Mouse (Mus musculus) liver, embryonic 16.5 days (tissue): ENCODE data around the gene Ddx5. TPM values are rescaled to one million over a fixed set of nuclear protein-coding genes. Genes with fewer than 3 reads are reported as not detected.
"Not testable (repeated sequence)": the region's sequence is repeated elsewhere in the genome, so short reads cannot be mapped to it uniquely, and the experiment has no call there.

ENCODE experiments used
- ATAC-seq: fragments of 200-750 bp; cut with Nextera tagmentation; 2 replicates; pipeline ENCODE4 v1.8.0; 2017; ENCODE audit warnings: low read depth, mild to moderate bottlenecking, moderate number of reproducible peaks, moderate library complexity
- H3K27ac ChIP-seq: fragments of 300-500 bp; sonication (generic); 2 replicates; pipeline ENCODE4 v1.5.1; 2014; ENCODE audit warnings: mild to moderate bottlenecking, low read length
- H3K27me3 ChIP-seq: fragments of 300-500 bp; sonication (generic); 2 replicates; pipeline ENCODE4 v1.6.1; 2014; ENCODE audit warnings: low read depth, low read length, mixed read lengths; ENCODE audit not compliant: control insufficient read depth, insufficient read depth
- H3K36me3 ChIP-seq: fragments of 300-500 bp; sonication (generic); 2 replicates; pipeline ENCODE4 v1.6.1; 2014; ENCODE audit warnings: mild to moderate bottlenecking; ENCODE audit not compliant: control insufficient read depth, insufficient read depth
- H3K4me1 ChIP-seq: fragments of 300-500 bp; sonication (generic); 2 replicates; pipeline ENCODE4 v1.6.1; 2014; ENCODE audit warnings: low read depth, low read length, mixed read lengths; ENCODE audit not compliant: control insufficient read depth
- H3K4me2 ChIP-seq: fragments of 300-500 bp; sonication (generic); 2 replicates; pipeline ENCODE4 v1.6.1; 2014; ENCODE audit warnings: low read depth, low read length, mixed read lengths
- H3K4me3 ChIP-seq: fragments of 300-500 bp; sonication (generic); 2 replicates; pipeline ENCODE4 v1.5.1; 2014; ENCODE audit warnings: low read depth, mild to moderate bottlenecking, low read length
- H3K9ac ChIP-seq: fragments of 300-500 bp; sonication (generic); 2 replicates; pipeline ENCODE4 v1.6.1; 2014; ENCODE audit warnings: low read depth, low read length
- H3K9me3 ChIP-seq: fragments of 300-500 bp; sonication (generic); replicated peaks from 2 replicates; pipeline ENCODE4 v1.6.1; 2016; ENCODE audit warnings: low read length; ENCODE audit not compliant: control insufficient read depth
- WGBS: fragments of 180-500 bp; shearing (Covaris S2); extraction: QIAGEN DNeasy Blood & Tissue Kit; methylation state at CpG from one replicate; pipeline ENCODE4 v1.1.7; 2014; ENCODE audit not compliant: insufficient replicate concordance; 5-methylcytosine and 5-hydroxymethylcytosine counted together
- polyA plus RNA-seq: library from polyadenylated mRNA; unstranded; fragments of >200 nt; fragmentation: Nextera tagmentation; extraction: Ambion mirVana; gene quantifications from 2 replicates; pipeline ENCODE4 v1.2.1, GENCODE M21; 2015

Ddx5 gene
- polyA plus RNA-seq, 1 experiment from 2014 or later: 118 TPM

GRCm38 (mm10) chr11:106807442-106807841 lies 18.5 kb upstream of the Ddx5 start:
- WGBS: 43% methylated on average over 1 of the region's 1 CpGs
- H3K4me3 ChIP-seq, H3K9ac ChIP-seq, H3K4me1 ChIP-seq, H3K27ac ChIP-seq, H3K27me3 ChIP-seq, ATAC-seq, H3K36me3 ChIP-seq, H3K9me3 ChIP-seq, H3K4me2 ChIP-seq: not testable (repeated sequence)

DNA sequence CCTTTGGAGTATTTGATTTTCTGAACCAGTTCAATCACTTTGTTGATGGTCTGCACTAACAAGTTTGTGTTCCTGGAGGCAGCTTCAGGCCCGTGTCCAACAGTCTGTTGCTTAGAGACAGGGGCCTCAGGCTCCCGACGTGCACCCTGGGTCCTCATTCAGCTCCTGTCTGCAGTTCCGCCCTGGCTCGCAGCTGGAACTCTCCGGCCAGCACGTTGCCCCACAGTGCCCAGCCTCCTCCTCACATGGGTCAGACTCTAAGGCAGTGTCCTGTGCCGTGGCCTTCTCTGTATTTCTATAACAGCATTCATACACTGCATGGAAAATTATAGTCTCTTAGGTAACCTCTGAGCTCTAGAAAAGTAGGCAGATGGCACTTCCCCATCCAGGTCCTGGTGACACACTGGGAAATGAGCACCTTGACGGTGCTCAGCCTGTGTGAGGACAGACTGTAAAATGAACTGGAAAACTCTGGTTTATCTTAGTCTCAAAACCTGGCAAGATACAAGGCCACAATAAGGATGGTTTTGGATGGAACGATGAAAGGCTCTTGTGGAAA lies 13.2 kb upstream of the Ddx5 start:
- H3K27ac ChIP-seq: no peak overlapping the region
- no peaks in the 10 kb centered on the region for H3K4me1 ChIP-seq
- no peaks in the 10 kb centered on the region for H3K27me3 ChIP-seq
- no peak for ATAC-seq
- no peaks in the 10 kb centered on the region for H3K9me3 ChIP-seq
- WGBS: 83% methylated on average over 10 of the region's 10 CpGs
- H3K9ac ChIP-seq: no peak overlapping the region
- H3K4me2 ChIP-seq: no peak overlapping the region
- H3K4me3 ChIP-seq: no peak overlapping the region
- peaks cover 20% of the 10 kb centered on the region for H3K36me3 ChIP-seq

- 37% methylated on average over 9 of the region's 9 CpGs for WGBS
- no peaks in the 10 kb centered on the region for H3K27me3 ChIP-seq
- no peak overlapping the region for H3K9ac ChIP-seq
- H3K27ac ChIP-seq: no peak overlapping the region
- H3K4me3 ChIP-seq: no peak overlapping the region
- no peaks in the 10 kb centered on the region for H3K4me1 ChIP-seq
- H3K4me2 ChIP-seq: no peak overlapping the region
- H3K9me3 ChIP-seq: no peaks in the 10 kb centered on the region
- H3K36me3 ChIP-seq: peaks cover 31% of the 10 kb centered on the region
- ATAC-seq: no peak
Measured at GRCm38 (mm10) chr11:106795679-106796078, 6.7 kb upstream of the Ddx5 start.

DNA sequence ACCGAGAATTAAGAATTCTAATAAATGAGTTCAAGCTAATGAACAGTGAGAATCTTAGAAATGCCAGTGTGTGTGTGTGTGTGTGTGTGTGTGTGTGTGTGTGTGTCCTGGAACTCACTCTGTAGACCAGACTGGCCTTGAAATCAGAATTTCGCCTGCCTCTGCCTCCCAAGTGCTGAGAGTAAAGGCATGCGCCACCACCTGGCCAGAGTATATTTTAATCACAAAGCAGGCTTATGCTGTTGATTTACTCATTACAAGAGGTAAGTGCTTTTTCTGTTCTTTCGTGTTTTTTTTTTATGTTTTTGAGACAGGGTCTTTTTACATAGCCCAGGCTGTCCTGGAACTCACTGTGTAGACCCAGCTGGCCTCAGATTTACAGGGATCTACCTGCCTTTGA lies 4.9 kb upstream of the Ddx5 start:
- WGBS: 63% methylated on average over 4 of the region's 4 CpGs
- Histone ChIP-seq H3K27ac (no peak overlapping the region), H3K9ac (no peak overlapping the region), H3K4me1 (no peaks in the 10 kb centered on the region; the same call in 1 of the 2 replicates), H3K27me3 (no peaks in the 10 kb centered on the region), H3K36me3 (peaks cover 28% of the 10 kb centered on the region), H3K9me3 (no peaks in the 10 kb centered on the region), H3K4me2 (no peak overlapping the region), H3K4me3 (no peak overlapping the region)
- ATAC-seq: no peak

DNA sequence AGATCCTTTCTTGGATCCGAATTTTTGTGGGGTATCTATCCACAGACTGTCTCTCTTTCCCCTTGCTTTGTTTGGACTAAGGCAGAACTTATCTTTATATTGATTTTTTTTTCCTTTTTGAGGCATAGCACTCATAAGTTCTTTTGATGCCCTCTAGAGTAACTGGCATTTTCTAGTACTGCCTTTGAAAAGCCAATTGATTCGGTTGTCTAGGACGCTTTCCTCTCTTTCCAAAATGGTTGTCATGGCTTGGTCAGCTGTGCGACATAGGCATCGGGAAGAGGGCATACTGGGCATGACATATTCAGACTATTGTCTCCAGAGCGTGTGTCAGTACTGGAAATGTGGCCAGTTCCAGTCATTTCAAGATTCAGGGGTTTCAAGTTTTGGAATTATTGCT lies 664 bp upstream of the Ddx5 start:
- H3K4me1 ChIP-seq: peaks cover 11% of the 10 kb centered on the region
- H3K36me3 ChIP-seq: peaks cover 39% of the 10 kb centered on the region
- no peak for ATAC-seq
- peak overlapping the region; percentile 75 for H3K4me2 ChIP-seq
- H3K9ac ChIP-seq: peak overlapping the region; percentile 93
- no peaks in the 10 kb centered on the region for H3K27me3 ChIP-seq
- peak overlapping the region; percentile 99 for H3K27ac ChIP-seq
- peak overlapping the region; percentile 97 for H3K4me3 ChIP-seq
- WGBS: 0% methylated on average over 6 of the region's 6 CpGs
- no peaks in the 10 kb centered on the region for H3K9me3 ChIP-seq

DNA sequence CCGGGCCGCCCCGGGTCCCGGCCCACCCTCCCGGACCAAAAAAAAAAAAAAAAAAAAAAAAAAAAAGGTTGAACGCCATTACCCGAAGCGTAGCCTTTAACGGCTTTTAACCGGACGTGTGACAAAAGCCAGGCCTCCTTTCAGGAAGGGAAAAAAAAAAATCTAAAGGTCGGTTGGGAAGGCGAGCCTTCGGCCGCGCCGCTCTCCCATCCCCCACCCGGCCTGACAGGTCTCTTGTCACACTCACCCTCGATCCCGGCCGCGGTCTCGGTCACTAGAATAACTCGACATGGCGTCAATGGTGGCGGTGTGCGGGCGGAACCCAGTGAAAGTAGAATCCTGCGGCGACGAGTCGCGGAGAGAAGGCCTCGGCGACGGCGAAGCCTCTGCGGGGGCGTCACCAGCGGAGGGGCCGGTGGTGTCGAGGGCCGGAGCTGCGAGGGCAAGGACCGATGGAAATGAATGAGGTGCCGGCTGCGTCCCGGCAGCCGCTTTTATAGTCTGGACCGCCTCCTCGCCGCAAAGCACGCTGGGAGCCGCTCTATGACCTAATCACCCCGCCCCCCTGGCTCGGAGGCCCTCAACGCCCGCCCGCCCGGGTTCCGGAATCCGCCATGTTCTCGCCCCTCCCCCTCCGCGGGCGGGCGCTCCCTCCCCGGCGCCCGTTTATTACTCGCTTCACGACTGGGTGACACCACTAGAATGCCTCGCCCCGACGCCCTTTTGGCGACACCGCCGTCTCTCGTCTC lies 785 bp downstream of the Ddx5 start:
- no peaks in the 10 kb centered on the region for H3K9me3 ChIP-seq
- H3K4me3 ChIP-seq: peak overlapping the region; percentile 97
- H3K4me1 ChIP-seq: peaks cover 11% of the 10 kb centered on the region
- under 1% methylated on average over 64 of the region's 79 CpGs for WGBS
- peaks cover 43% of the 10 kb centered on the region for H3K36me3 ChIP-seq
- peak overlapping the region; percentile 75 for H3K4me2 ChIP-seq
- no peaks in the 10 kb centered on the region for H3K27me3 ChIP-seq
- peak overlapping the region; percentile 99 for H3K27ac ChIP-seq
- H3K9ac ChIP-seq: peak overlapping the region; percentile 98
- peak; percentile 79 for ATAC-seq

DNA sequence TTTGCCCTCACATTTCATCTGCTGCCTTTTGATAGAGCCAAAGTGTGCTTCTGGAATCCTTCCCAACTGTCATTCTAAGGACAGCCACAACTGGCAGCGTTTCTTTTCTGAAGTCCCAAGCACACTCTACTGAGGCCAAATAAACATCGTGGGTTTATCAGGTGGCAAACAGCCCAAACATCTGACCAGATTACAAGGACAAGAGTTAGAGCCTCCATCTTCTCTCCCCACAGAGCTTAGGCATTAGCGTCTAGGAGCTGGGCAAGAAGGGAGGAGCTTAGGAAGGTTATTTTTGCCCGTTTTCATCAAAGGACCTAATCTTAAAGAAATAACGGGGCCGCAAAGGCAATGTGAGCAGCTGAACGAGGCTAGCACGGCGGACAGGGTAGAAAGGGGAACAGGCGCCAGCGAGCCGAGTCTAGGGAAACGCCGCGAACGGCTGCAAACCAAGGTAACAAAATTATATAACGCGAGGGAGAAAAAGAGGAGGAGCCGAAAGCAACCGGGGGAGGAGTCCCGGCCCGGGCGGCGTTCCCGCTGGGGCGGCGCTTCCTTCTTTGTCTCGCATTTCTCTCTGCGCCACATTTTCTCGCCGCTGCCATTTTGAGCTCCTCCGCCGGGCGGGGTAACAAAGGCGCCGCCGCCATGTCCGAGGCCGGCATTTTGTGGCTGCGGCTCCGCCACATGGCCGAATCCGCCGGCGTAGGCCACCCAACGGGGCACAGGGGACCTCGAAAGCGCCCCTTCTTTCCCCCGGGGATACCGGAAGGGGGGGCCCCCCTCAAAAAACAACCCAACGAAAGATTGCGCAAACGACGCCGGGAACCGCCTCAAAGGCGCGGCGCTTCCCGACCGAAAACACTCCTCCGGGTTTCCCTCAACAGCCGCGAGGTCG lies 1.6 kb downstream of the Ddx5 start:
- Histone ChIP-seq H3K36me3 (peaks cover 48% of the 10 kb centered on the region), H3K4me2 (peak overlapping the region; percentile 75), H3K27ac (peak overlapping the region; percentile 99), H3K27me3 (no peaks in the 10 kb centered on the region), H3K9me3 (no peaks in the 10 kb centered on the region), H3K9ac (peak overlapping the region; percentile 98), H3K4me1 (peaks cover 14% of the 10 kb centered on the region), H3K4me3 (peak overlapping the region; percentile 97)
- ATAC-seq: peak; percentile 25
- under 1% methylated on average over 64 of the region's 65 CpGs for WGBS

DNA sequence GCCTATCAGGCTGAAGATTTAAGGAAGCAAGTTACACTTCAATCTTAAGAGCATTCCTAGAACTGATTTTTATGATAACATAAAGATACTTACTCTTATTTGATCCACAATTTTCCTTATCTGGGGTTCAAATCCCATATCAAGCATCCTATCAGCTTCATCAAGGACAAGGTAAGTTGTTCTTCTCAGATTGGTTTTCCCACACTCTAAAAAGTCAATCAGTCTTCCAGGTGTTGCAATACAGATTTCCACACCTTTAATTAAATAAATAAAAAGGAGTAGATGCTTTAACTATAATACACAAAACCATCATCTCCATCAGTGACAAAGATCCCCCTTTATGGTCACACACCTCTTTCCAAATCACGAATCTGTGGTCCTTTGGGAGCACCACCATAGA lies 3.9 kb downstream of the Ddx5 start:
- H3K9ac ChIP-seq: no peak overlapping the region

More for the DNA sequence above, 3.9 kb downstream of the Ddx5 start:
- no peaks in the 10 kb centered on the region for H3K9me3 ChIP-seq
- no peak overlapping the region for H3K4me3 ChIP-seq
- 79% methylated on average over 1 of the region's 1 CpGs for WGBS
- no peak for ATAC-seq
- 0 out of 2 replicates have a peak overlapping the region, but pooled peaks have one; percentile 69 for H3K4me2 ChIP-seq
- H3K36me3 ChIP-seq: peaks cover 56% of the 10 kb centered on the region
- H3K27me3 ChIP-seq: no peaks in the 10 kb centered on the region
- H3K4me1 ChIP-seq: peaks cover 20% of the 10 kb centered on the region
- H3K27ac ChIP-seq: no peak overlapping the region
